Mouse (Mus musculus) inflammation-experienced regulatory T-cells, adult 16 weeks (primary cell): ENCODE measurements around the gene 1700102P08Rik. TPM values are rescaled to one million over a fixed set of nuclear protein-coding genes. Genes with fewer than 3 reads are reported as not detected.

Experiments
- polyA plus RNA-seq: library from polyadenylated mRNA; unstranded; fragments of 100-300 nt; shearing (Covaris generic); gene quantifications from one replicate; pipeline ENCODE4 v1.2.1, GENCODE M21; 2017

Gene 1700102P08Rik
- 2.0 TPM for polyA plus RNA-seq

DNA sequence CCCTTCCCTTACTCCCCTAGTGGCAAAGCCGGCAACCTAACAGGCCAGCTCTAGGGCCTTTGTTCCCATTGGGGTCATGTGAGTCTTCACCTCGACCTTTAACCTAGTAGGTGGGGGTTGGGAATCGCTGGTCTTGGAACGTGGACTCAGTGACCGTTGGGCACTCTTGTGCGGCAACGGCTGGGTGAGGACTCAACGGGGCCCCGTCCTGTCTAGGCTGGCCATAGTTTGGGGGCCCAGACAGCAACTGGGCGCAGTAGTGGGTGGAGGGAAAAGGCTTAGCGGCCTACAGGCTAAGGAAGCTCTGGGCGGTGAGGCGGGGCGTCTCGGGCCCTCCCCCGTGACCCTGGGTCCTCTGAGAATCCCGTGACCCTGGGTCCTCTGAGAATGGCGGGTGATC lies at the start of gene 1700102P08Rik:
Gene 1700102P08Rik, plus strand, starts transcription at position 130 of the 400 bp plus-strand sequence.

DNA sequence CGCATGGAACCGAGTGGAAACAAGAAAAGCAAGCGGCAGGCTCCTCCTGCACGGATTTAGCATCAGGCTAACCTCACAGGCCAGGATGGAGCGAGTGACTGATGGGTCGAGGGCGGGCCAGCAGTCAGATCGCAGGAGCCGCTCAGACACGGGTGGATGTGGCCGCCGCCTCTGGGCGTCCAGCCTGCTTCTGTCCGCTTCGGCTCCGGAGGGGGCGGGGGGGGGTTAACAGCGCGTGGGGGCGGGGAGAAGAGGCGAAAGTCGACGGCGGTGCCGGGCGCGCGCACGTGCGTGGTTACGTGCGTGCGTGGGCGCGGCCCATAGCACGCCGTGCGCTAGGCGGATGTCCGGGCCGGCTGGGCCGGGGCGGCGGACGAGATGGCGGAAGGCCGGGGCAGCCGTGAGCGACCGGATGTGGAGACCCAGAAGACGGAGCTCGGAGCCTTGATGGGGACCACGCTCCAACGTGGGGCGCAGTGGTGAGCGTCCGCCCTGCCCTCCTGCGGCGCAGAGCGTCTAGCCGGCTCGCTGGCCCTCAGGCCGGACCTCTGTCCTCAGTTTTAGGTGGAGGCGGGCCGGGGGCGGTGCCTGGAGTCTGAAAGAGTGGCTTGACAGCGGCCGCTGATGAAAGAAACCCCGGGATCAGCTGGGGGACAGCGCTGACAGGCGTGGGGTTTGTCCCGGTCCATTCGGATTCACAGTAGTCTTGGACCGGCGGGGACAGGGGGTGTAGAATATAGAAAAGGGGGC lies 44.9 kb upstream of the 1700102P08Rik start, which contains the start of gene Usp4:
Gene Usp4, plus strand, starts transcription at position 314 of the 750 bp plus-strand sequence.

DNA sequence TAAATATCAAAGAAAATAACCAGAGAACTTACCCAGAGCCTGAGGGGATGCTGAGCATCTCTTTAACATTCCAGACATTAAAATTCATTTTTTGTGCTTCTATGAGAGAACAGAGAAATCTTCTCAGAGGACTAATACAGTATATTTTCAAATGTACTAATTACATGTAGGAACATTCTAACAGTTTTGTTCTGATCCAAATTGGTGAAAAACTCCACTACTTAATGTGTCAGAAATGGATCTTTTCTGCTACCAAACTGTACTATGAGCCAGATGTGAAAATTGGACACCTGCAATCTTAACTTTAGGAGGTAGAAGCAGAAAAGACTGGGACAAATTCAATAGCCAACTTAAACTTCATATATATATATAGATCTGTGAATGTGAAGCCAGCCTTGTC lies 35.8 kb downstream of the 1700102P08Rik start, which contains the start of gene Ccdc36:
Gene Ccdc36, minus strand, starts transcription at position 101 of the 400 bp plus-strand sequence.

DNA sequence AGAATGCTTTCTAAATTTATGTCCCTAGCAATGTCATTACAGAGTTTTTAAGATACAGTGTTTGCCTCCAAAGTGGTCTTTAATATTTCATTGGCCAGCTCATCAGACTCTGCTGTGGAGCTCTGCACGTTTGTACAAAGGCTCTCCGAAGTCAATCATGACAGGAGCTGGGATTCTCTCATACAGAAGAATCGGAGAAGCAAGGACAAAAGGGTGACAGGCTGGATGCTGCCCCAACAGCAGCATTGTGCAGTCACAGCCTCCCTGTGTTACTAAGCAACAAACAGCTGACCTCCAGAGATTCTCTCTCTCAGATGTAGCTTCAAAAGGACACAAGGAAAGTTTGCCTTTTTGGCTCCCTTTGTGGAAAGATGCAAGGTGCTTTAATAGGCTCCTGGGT lies 43.6 kb downstream of the 1700102P08Rik start, which contains the start of gene BC048562:
Gene BC048562, plus strand, starts transcription at position 301 of the 400 bp plus-strand sequence.

Other genes starting within 250 kb of the 1700102P08Rik start
- 0.63 TPM for gene Bsn, start 202.4 kb upstream of the 1700102P08Rik start, polyA plus RNA-seq
- gene Dag1, start 128.8 kb upstream of the 1700102P08Rik start, polyA plus RNA-seq, result 9.2 TPM
- 3.9 TPM for gene Nicn1, start 102.4 kb upstream of the 1700102P08Rik start, polyA plus RNA-seq
- gene Amt, start 96.0 kb upstream of the 1700102P08Rik start, polyA plus RNA-seq, result 0.63 TPM
- 397 TPM for gene Rhoa, start 86.7 kb upstream of the 1700102P08Rik start, polyA plus RNA-seq
- gene Tcta, start 86.6 kb upstream of the 1700102P08Rik start, polyA plus RNA-seq, result 18.0 TPM
- gene Gpx1, start 53.9 kb upstream of the 1700102P08Rik start, polyA plus RNA-seq, result 707 TPM
- gene Usp4, start 45.0 kb upstream of the 1700102P08Rik start, polyA plus RNA-seq, result 171 TPM
- gene Ccdc36, start 35.7 kb downstream of the 1700102P08Rik start, polyA plus RNA-seq, result not detected
- not detected for gene BC048562, start 43.7 kb downstream of the 1700102P08Rik start, polyA plus RNA-seq
- 56.3 TPM for gene Ccdc71, start 67.7 kb downstream of the 1700102P08Rik start, polyA plus RNA-seq
- 5.8 TPM for gene Klhdc8b, start 68.8 kb downstream of the 1700102P08Rik start, polyA plus RNA-seq
- gene Lamb2, start 86.9 kb downstream of the 1700102P08Rik start, polyA plus RNA-seq, result 0.44 TPM
- 185 TPM for gene Usp19, start 97.8 kb downstream of the 1700102P08Rik start, polyA plus RNA-seq
- 106 TPM for gene Qars, start 114.9 kb downstream of the 1700102P08Rik start, polyA plus RNA-seq
- 160 TPM for gene Qrich1, start 124.0 kb downstream of the 1700102P08Rik start, polyA plus RNA-seq
- 107 TPM for gene Impdh2, start 167.5 kb downstream of the 1700102P08Rik start, polyA plus RNA-seq
- gene Ndufaf3, start 174.6 kb downstream of the 1700102P08Rik start, polyA plus RNA-seq, result 73.7 TPM
- 150 TPM for gene Dalrd3, start 177.1 kb downstream of the 1700102P08Rik start, polyA plus RNA-seq
- gene Wdr6, start 185.9 kb downstream of the 1700102P08Rik start, polyA plus RNA-seq, result 105 TPM
- gene P4htm, start 204.9 kb downstream of the 1700102P08Rik start, polyA plus RNA-seq, result 21.6 TPM